Mouse (Mus musculus): ENCODE results near the gene Wnt10a.

DNA sequence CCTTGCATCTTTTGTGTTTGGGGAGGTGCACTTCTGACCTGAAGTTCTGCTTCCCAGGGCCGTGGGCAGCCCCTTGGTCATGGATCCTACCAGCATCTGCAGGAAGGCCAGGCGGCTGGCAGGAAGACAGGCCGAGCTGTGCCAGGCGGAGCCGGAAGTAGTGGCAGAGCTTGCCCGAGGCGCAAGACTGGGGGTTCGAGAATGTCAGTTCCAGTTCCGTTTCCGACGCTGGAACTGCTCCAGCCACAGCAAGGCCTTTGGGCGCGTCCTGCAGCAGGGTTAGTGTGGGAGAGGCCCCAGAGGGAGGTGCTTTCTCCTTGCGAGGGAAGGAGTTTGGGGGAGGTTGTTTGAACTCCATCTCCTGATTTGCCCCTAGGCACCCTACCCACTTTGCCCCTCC is 9.3 kb upstream of the Wnt10a start:
- TF ChIP-seq ZNF384 (IDR thresholded peaks at IDR 0.05; ENCODE audit: low read depth, low read length) (no peak), HCFC1 (IDR thresholded peaks at IDR 0.05; ENCODE audit: borderline replicate concordance, insufficient read depth, low read length) (no peak)

Measured in ES-E14 (cell line).